Mouse (Mus musculus): ENCODE measurements at regions not wholly inside any gene's neighbourhood (a gene's known extent, or its start where the extent isn't known, plus 50 kb on each side); places are given as distances from the start of the nearest gene placed in this dataset.

- TF ChIP-seq POLR2A (IDR thresholded peaks at IDR 0.05; ENCODE audit: borderline replicate concordance, extremely low read depth, insufficient read depth, insufficient read length) = no peak
- no peak overlapping the region for H3K27ac ChIP-seq (replicated peaks; ENCODE audit: low read depth, low read length)
- WGBS = 97% methylated on average over 3 of the region's 3 CpGs
- H3K4me3 ChIP-seq (replicated peaks; ENCODE audit: low read length) = no peak overlapping the region
- no peaks in the 10 kb centered on the region for H3K4me1 ChIP-seq (ENCODE audit: control insufficient read depth, insufficient read depth, low read length)
- no peak for DNase-seq (ENCODE audit: low spot score)
- no peaks in the 10 kb centered on the region for H3K36me3 ChIP-seq (ENCODE audit: control insufficient read depth, insufficient read depth, low read length)
- no peaks in the 10 kb centered on the region for H3K9me3 ChIP-seq (ENCODE audit: control insufficient read depth, low read length)
- no peak for ATAC-seq (ENCODE audit: low FRiP score, low read depth)
- H3K9ac ChIP-seq (ENCODE audit: low read depth, low read length, severe bottlenecking) = no peak overlapping the region
- no peak overlapping the region for H3K4me2 ChIP-seq (replicated peaks; ENCODE audit: low read depth, low read length, severe bottlenecking)
- no peaks in the 10 kb centered on the region for H3K27me3 ChIP-seq (ENCODE audit: control insufficient read depth, insufficient read depth, low read length)
Measured at GRCm38 (mm10) chr6:106916683-106917289, 116.9 kb upstream of the Crbn start.

GRCm38 (mm10) chr6:106920951-106921350 lies 121.1 kb upstream of the Crbn start:
- Histone ChIP-seq H3K9ac (ENCODE audit: low read depth, low read length, severe bottlenecking) (no peak overlapping the region), H3K27ac (replicated peaks; ENCODE audit: low read depth, low read length) (no peak overlapping the region), H3K9me3 (ENCODE audit: control insufficient read depth, low read length) (no peaks in the 10 kb centered on the region), H3K4me1 (ENCODE audit: control insufficient read depth, insufficient read depth, low read length) (no peaks in the 10 kb centered on the region), H3K36me3 (ENCODE audit: control insufficient read depth, insufficient read depth, low read length) (no peaks in the 10 kb centered on the region), H3K4me3 (replicated peaks; ENCODE audit: low read length) (no peak overlapping the region), H3K27me3 (ENCODE audit: control insufficient read depth, insufficient read depth, low read length) (no peaks in the 10 kb centered on the region), H3K4me2 (replicated peaks; ENCODE audit: low read depth, low read length, severe bottlenecking) (no peak overlapping the region)
- ATAC-seq (ENCODE audit: low FRiP score, low read depth) (no peak), DNase-seq (ENCODE audit: low spot score) (no peak)
- WGBS = 31% methylated on average over 2 of the region's 2 CpGs
- TF ChIP-seq POLR2A (IDR thresholded peaks at IDR 0.05; ENCODE audit: borderline replicate concordance, extremely low read depth, insufficient read depth, insufficient read length) = no peak

DNA sequence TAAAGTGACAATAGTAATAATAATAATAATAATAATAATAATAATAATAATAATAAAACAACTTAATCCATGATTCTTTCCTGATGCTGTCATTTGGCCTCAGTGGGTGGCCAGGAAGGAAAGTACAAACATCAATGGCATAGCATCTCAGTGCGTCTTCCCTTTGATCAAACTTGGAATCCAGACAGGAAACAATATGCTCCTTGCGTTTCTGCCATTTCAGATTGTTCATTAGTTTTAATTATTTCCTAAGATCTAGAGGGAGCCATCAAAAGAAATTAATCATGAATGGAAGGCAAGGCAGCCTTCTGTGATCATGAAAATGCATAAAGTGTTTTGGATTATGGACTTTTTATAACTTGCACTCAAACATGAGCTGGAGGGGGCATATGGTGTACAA lies 125.6 kb upstream of the Crbn start:
- Histone ChIP-seq H3K4me1 (ENCODE audit: control insufficient read depth, insufficient read depth, low read length) (no peaks in the 10 kb centered on the region), H3K4me3 (replicated peaks; ENCODE audit: low read length) (no peak overlapping the region), H3K9ac (ENCODE audit: low read depth, low read length, severe bottlenecking) (no peak overlapping the region), H3K9me3 (ENCODE audit: control insufficient read depth, low read length) (no peaks in the 10 kb centered on the region), H3K4me2 (replicated peaks; ENCODE audit: low read depth, low read length, severe bottlenecking) (no peak overlapping the region), H3K27me3 (ENCODE audit: control insufficient read depth, insufficient read depth, low read length) (no peaks in the 10 kb centered on the region), H3K36me3 (ENCODE audit: control insufficient read depth, insufficient read depth, low read length) (no peaks in the 10 kb centered on the region), H3K27ac (replicated peaks; ENCODE audit: low read depth, low read length) (no peak overlapping the region)
- DNase-seq (ENCODE audit: low spot score) (no peak), ATAC-seq (ENCODE audit: low FRiP score, low read depth) (no peak)
- no peak for TF ChIP-seq POLR2A (IDR thresholded peaks at IDR 0.05; ENCODE audit: borderline replicate concordance, extremely low read depth, insufficient read depth, insufficient read length)
- 64% methylated on average over 2 of the region's 2 CpGs for WGBS

GRCm38 (mm10) chr6:106933584-106933983 lies 133.7 kb upstream of the Crbn start:
- no peak overlapping the region for H3K4me2 ChIP-seq (replicated peaks; ENCODE audit: low read depth, low read length, severe bottlenecking)
- H3K27me3 ChIP-seq (ENCODE audit: control insufficient read depth, insufficient read depth, low read length) = no peaks in the 10 kb centered on the region
- no peak for TF ChIP-seq POLR2A (IDR thresholded peaks at IDR 0.05; ENCODE audit: borderline replicate concordance, extremely low read depth, insufficient read depth, insufficient read length)
- H3K27ac ChIP-seq (replicated peaks; ENCODE audit: low read depth, low read length) = no peak overlapping the region
- 79% methylated on average over 6 of the region's 6 CpGs for WGBS
- DNase-seq (ENCODE audit: low spot score) (no peak), ATAC-seq (ENCODE audit: low FRiP score, low read depth) (no peak)
- no peaks in the 10 kb centered on the region for H3K36me3 ChIP-seq (ENCODE audit: control insufficient read depth, insufficient read depth, low read length)
- no peak overlapping the region for H3K4me3 ChIP-seq (replicated peaks; ENCODE audit: low read length)
- H3K9me3 ChIP-seq (ENCODE audit: control insufficient read depth, low read length) = no peaks in the 10 kb centered on the region
- no peak overlapping the region for H3K9ac ChIP-seq (ENCODE audit: low read depth, low read length, severe bottlenecking)
- no peaks in the 10 kb centered on the region for H3K4me1 ChIP-seq (ENCODE audit: control insufficient read depth, insufficient read depth, low read length)

DNA sequence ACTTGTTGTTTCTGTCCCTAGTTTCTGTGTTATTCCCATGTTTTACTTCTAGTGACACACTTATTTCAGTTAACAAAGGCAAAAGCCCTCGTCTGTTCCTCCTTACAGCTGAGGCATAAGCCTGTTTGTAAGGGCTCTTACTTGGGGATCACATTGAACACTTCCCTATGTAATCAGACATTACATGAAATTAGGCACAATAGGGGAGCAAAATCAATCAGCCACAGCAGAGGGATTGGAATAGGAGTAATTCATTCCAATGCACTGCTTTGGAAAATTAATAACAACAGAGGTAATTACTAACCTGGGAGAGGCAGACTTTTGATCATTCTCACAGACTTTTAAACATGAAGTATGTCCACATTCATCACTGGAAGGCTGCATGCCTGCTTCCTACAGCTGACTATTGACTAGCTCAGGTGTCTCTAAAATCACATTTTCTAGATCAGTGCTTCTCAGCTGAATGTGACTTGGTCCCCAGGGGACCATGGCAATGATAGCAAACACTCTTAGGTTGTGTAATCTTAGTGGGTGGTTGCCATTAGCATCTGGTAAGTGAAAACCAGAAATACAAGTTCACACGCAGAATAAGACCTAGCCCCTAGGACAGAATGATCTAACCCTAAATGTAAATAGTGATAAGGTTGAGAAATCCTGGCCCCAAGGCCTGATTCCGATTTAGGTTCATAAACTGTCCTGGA lies 146.5 kb upstream of the Crbn start:
- WGBS = 72% methylated on average over 3 of the region's 3 CpGs
- TF ChIP-seq POLR2A (IDR thresholded peaks at IDR 0.05; ENCODE audit: borderline replicate concordance, extremely low read depth, insufficient read depth, insufficient read length) = no peak
- no peak overlapping the region for H3K4me3 ChIP-seq (replicated peaks; ENCODE audit: low read length)

More for the DNA sequence above, 146.5 kb upstream of the Crbn start:
- no peak for ATAC-seq (ENCODE audit: low FRiP score, low read depth)
- Histone ChIP-seq H3K4me1 (ENCODE audit: control insufficient read depth, insufficient read depth, low read length) (no peaks in the 10 kb centered on the region), H3K9ac (ENCODE audit: low read depth, low read length, severe bottlenecking) (no peak overlapping the region), H3K4me2 (replicated peaks; ENCODE audit: low read depth, low read length, severe bottlenecking) (no peak overlapping the region), H3K27me3 (ENCODE audit: control insufficient read depth, insufficient read depth, low read length) (no peaks in the 10 kb centered on the region), H3K9me3 (ENCODE audit: control insufficient read depth, low read length) (no peaks in the 10 kb centered on the region), H3K27ac (replicated peaks; ENCODE audit: low read depth, low read length) (no peak overlapping the region), H3K36me3 (ENCODE audit: control insufficient read depth, insufficient read depth, low read length) (no peaks in the 10 kb centered on the region)
- no peak for DNase-seq (ENCODE audit: low spot score)
